Mouse (Mus musculus) 3134 (cell line): ENCODE data around the gene Twnk.

Experiments used
- DNase-seq: peaks from one replicate; pipeline ENCODE4 v3.0.0-alpha.2; 2011; ENCODE audit warnings: low spot score; ENCODE audit not compliant: insufficient read length; ENCODE audit errors: extremely low read depth

Gene Twnk

GRCm38 (mm10) chr19:44999647-45000046, 5.8 kb upstream of the Twnk start:
- no peak for DNase-seq

- DNase-seq = no peak
Observed at GRCm38 (mm10) chr19:45002301-45002700, 3.2 kb upstream of the Twnk start.

- DNase-seq = no peak
Observed at GRCm38 (mm10) chr19:45003740-45004516, 1.5 kb upstream of the Twnk start.

- peak; percentile 96 for DNase-seq
Observed at GRCm38 (mm10) chr19:45005957-45006712, 672 bp downstream of the Twnk start, which contains the start of gene Mrpl43. Gene Mrpl43, minus strand, starts transcription at chr19:45006442.

- DNase-seq = no peak
Observed at GRCm38 (mm10) chr19:45007021-45007420, 1.6 kb downstream of the Twnk start.

- DNase-seq = no peak
Observed at GRCm38 (mm10) chr19:45007425-45008191, 2.1 kb downstream of the Twnk start.

- DNase-seq = no peak
Observed at GRCm38 (mm10) chr19:45010646-45011045, 5.2 kb downstream of the Twnk start.

- DNase-seq = no peak
Observed at GRCm38 (mm10) chr19:45012219-45012618, 6.8 kb downstream of the Twnk start.

GRCm38 (mm10) chr19:45012636-45013035, 7.2 kb downstream of the Twnk start:
- DNase-seq = no peak

- DNase-seq = no peak
Observed at GRCm38 (mm10) chr19:45013581-45014225, 8.2 kb downstream of the Twnk start.

- no peak for DNase-seq
Observed at GRCm38 (mm10) chr19:45014335-45014971, 9.0 kb downstream of the Twnk start, which contains the start of gene Lzts2. Gene Lzts2, plus strand, starts transcription at chr19:45014414.

GRCm38 (mm10) chr19:45014981-45015402, 9.5 kb downstream of the Twnk start:
- DNase-seq = peak; percentile 74

- peak; percentile 58 for DNase-seq
Observed at GRCm38 (mm10) chr19:45015518-45016281, 10.2 kb downstream of the Twnk start.

- DNase-seq = peak; percentile 66
Observed at GRCm38 (mm10) chr19:45016341-45017215, 11.1 kb downstream of the Twnk start.

- peak; percentile 87 for DNase-seq
Observed at GRCm38 (mm10) chr19:45017216-45017771, 11.8 kb downstream of the Twnk start.

GRCm38 (mm10) chr19:45017909-45018308, 12.4 kb downstream of the Twnk start:
- peak; percentile 81 for DNase-seq

- DNase-seq = peak; percentile 61
Observed at GRCm38 (mm10) chr19:45018351-45018831, 12.9 kb downstream of the Twnk start.

- peak; percentile 73 for DNase-seq
Observed at GRCm38 (mm10) chr19:45020348-45020747, 14.9 kb downstream of the Twnk start.
